Mouse (Mus musculus) liver, postnatal 0 days (tissue): ENCODE results near the gene Patl2.

Source experiments
- CTCF ChIP-seq: sonication (generic); IDR thresholded peaks from 2 replicates; pipeline ENCODE4 v1.5.1; 2016; ENCODE audit warnings: antibody characterized with exemption, low read depth
- EP300 ChIP-seq: IDR thresholded peaks from 2 replicates; pipeline ENCODE4 v1.6.1; 2016; ENCODE audit warnings: antibody characterized with exemption, low read depth, mild to moderate bottlenecking

- TF ChIP-seq CTCF (no peak), EP300 (no peak)
Observed at GRCm38 (mm10) chr2:122180051-122180822, 5.8 kb downstream of the Patl2 start.
